Mouse (Mus musculus) thymus, adult 2 months (tissue): ENCODE measurements around the gene Tdrd12. TPM values are rescaled to one million over a fixed set of nuclear protein-coding genes. Genes with fewer than 3 reads are reported as not detected.

Experiments
- DNase-seq: peaks from one replicate; pipeline ENCODE4 v3.0.0; 2021
- H3K27ac ChIP-seq: fragments of 200-500 bp; 2 replicates; pipeline ENCODE4 v1.5.1; 2012; ENCODE audit warnings: low read length, control low read depth; ENCODE audit not compliant: control insufficient read depth, insufficient read depth
- H3K27me3 ChIP-seq: fragments of 200-500 bp; 2 replicates; pipeline ENCODE4 v1.6.1; 2012; ENCODE audit warnings: mild to moderate bottlenecking, low read length, moderate library complexity, mixed read lengths; ENCODE audit not compliant: control insufficient read depth, insufficient read depth
- H3K36me3 ChIP-seq: fragments of 200-500 bp; 2 replicates; pipeline ENCODE4 v1.6.1; 2012; ENCODE audit warnings: mild to moderate bottlenecking, low read length, moderate library complexity; ENCODE audit not compliant: control insufficient read depth, insufficient read depth
- H3K4me1 ChIP-seq: fragments of 200-500 bp; replicated peaks from 2 replicates; pipeline ENCODE4 v1.6.1; 2012; ENCODE audit warnings: low read length; ENCODE audit not compliant: control insufficient read depth, insufficient read depth
- H3K4me3 ChIP-seq: fragments of 200-500 bp; 2 replicates; pipeline ENCODE4 v1.5.1; 2012; ENCODE audit warnings: mild to moderate bottlenecking, low read length, control low read depth, moderate library complexity; ENCODE audit not compliant: control insufficient read depth, insufficient read depth
- CTCF ChIP-seq: fragments of 200-500 bp; IDR thresholded peaks from 2 replicates; pipeline ENCODE4 v1.5.1; 2012; ENCODE audit warnings: mild to moderate bottlenecking, control low read depth, low read length, moderate library complexity, borderline replicate concordance; ENCODE audit not compliant: control insufficient read depth, poor library complexity, insufficient read depth; ENCODE audit errors: extremely low read depth
- POLR2A ChIP-seq: fragments of 200-500 bp; IDR thresholded peaks from 2 replicates; pipeline ENCODE4 v1.6.1; 2012; ENCODE audit warnings: mild to moderate bottlenecking, low read length, control low read depth, moderate library complexity; ENCODE audit not compliant: control insufficient read depth, poor library complexity, insufficient read depth; ENCODE audit errors: extremely low read depth
- WGBS: fragments of 180-500 bp; shearing (Covaris S2); methylation state at CpG from one replicate; pipeline ENCODE4 v1.1.7; 2018; 5-methylcytosine and 5-hydroxymethylcytosine counted together
- polyA plus RNA-seq: library from polyadenylated mRNA; depleted of rRNA; stranded (reverse); fragments of >200 nt; gene quantifications from 2 replicates; pipeline ENCODE4 v1.2.3, GENCODE M21; 2012

The Tdrd12 gene
- polyA plus RNA-seq, 1 experiment: 0.24 TPM

GRCm38 (mm10) chr7:35556205-35556603 lies 18.7 kb upstream of the Tdrd12 start, which contains the start of gene Nudt19:
Gene Nudt19, minus strand, starts transcription at chr7:35556304.
- DNase-seq: no peak
- peaks cover 5% of the 10 kb centered on the region; the same call in 1 of the 2 replicates for H3K4me1 ChIP-seq
- 51% methylated on average over 4 of the region's 4 CpGs for WGBS
- H3K27ac ChIP-seq: peak within 1 kb of the TSS; percentile 4; the same call in 1 of the 2 replicates
- H3K27me3 ChIP-seq: no peaks in the 10 kb centered on the region
- TF ChIP-seq POLR2A: no peak
- no peak for TF ChIP-seq CTCF
- peak within 1 kb of the TSS; percentile 63 for H3K4me3 ChIP-seq
- H3K36me3 ChIP-seq: no peaks in the 10 kb centered on the region

GRCm38 (mm10) chr7:35555224-35556204 lies 18.0 kb upstream of the Tdrd12 start:
- TF ChIP-seq CTCF (peak; percentile 32; the same call in 1 of the 2 replicates), POLR2A (peak; percentile 77)
- Histone ChIP-seq H3K4me3 (peak overlapping the region; percentile 63), H3K4me1 (peaks cover 5% of the 10 kb centered on the region; the same call in 1 of the 2 replicates), H3K27ac (peak overlapping the region; percentile 4; the same call in 1 of the 2 replicates), H3K27me3 (no peaks in the 10 kb centered on the region), H3K36me3 (no peaks in the 10 kb centered on the region)
- DNase-seq: peak; percentile 84
- 2% methylated on average over 92 of the region's 93 CpGs for WGBS

GRCm38 (mm10) chr7:35554605-35555175 lies 17.1 kb upstream of the Tdrd12 start:
- DNase-seq: peak; percentile 34
- Histone ChIP-seq H3K27me3 (no peaks in the 10 kb centered on the region), H3K4me3 (peak overlapping the region; percentile 63), H3K36me3 (peaks cover 4% of the 10 kb centered on the region; the same call in 1 of the 2 replicates), H3K4me1 (peaks cover 5% of the 10 kb centered on the region; the same call in 1 of the 2 replicates), H3K27ac (peak overlapping the region; percentile 28; the same call in 1 of the 2 replicates)
- 3% methylated on average over 28 of the region's 28 CpGs for WGBS
- TF ChIP-seq POLR2A (no peak), CTCF (no peak)

- no peaks in the 10 kb centered on the region for H3K27me3 ChIP-seq
- peak overlapping the region; percentile 63; the same call in 1 of the 2 replicates for H3K4me3 ChIP-seq
- H3K27ac ChIP-seq: no peak overlapping the region
- peaks cover 10% of the 10 kb centered on the region for H3K36me3 ChIP-seq
- WGBS: 82% methylated on average over 10 of the region's 10 CpGs
- peaks cover 5% of the 10 kb centered on the region; the same call in 1 of the 2 replicates for H3K4me1 ChIP-seq
- TF ChIP-seq POLR2A (no peak), CTCF (no peak)
- peak; percentile 49 for DNase-seq
Measured at GRCm38 (mm10) chr7:35553751-35554604, 16.4 kb upstream of the Tdrd12 start.

- DNase-seq: peak; percentile 54
- Histone ChIP-seq H3K4me1 (no peaks in the 10 kb centered on the region), H3K27ac (no peak overlapping the region), H3K36me3 (peaks cover 12% of the 10 kb centered on the region), H3K4me3 (no peak overlapping the region), H3K27me3 (no peaks in the 10 kb centered on the region)
- WGBS: 43% methylated on average over 4 of the region's 4 CpGs
- TF ChIP-seq CTCF: no peak
- TF ChIP-seq POLR2A: no peak
Measured at GRCm38 (mm10) chr7:35545881-35546280, 8.3 kb upstream of the Tdrd12 start.
